Mouse (Mus musculus) lung, adult 2 months (tissue): ENCODE measurements around the gene Zfx. TPM values are rescaled to one million over a fixed set of nuclear protein-coding genes. Genes with fewer than 3 reads are reported as not detected.
A peak's percentile ranks its signal among the peaks of the same experiment; 100 is the strongest.

Source experiments
- DNase-seq: peaks from one replicate; pipeline ENCODE4 v3.0.0; 2022
- H3K4me1 ChIP-seq: fragments of 200-500 bp; 2 replicates; pipeline ENCODE4 v1.6.1; 2011; ENCODE audit warnings: low read length; ENCODE audit not compliant: control insufficient read depth, insufficient read depth
- H3K4me3 ChIP-seq: fragments of 200-500 bp; replicated peaks from 2 replicates; pipeline ENCODE3; 2011; ENCODE audit warnings: low read depth, mild to moderate bottlenecking, control low read depth, low read length; ENCODE audit errors: extremely low read depth
- CTCF ChIP-seq: fragments of 200-500 bp; IDR thresholded peaks from 2 replicates; pipeline ENCODE4 v1.5.1; 2011; ENCODE audit warnings: mild to moderate bottlenecking, low read length, control low read depth; ENCODE audit not compliant: insufficient read depth
- POLR2A ChIP-seq: fragments of 200-500 bp; IDR thresholded peaks from 2 replicates; pipeline ENCODE4 v1.6.1; 2011; ENCODE audit warnings: low read depth, mild to moderate bottlenecking, control low read depth, low read length, borderline replicate concordance; ENCODE audit errors: extremely low read depth
- WGBS: fragments of 180-500 bp; shearing (Covaris S2); methylation state at CpG from one replicate; pipeline ENCODE4 v1.1.7; 2018; 5-methylcytosine and 5-hydroxymethylcytosine counted together
- polyA plus RNA-seq: library from polyadenylated mRNA; depleted of rRNA; stranded (reverse); fragments of >200 nt; gene quantifications from 2 replicates; pipeline ENCODE4 v1.2.3, GENCODE M21; 2012; rRNA removed

Zfx gene
- polyA plus RNA-seq, 1 experiment, result 7.2 TPM

DNA sequence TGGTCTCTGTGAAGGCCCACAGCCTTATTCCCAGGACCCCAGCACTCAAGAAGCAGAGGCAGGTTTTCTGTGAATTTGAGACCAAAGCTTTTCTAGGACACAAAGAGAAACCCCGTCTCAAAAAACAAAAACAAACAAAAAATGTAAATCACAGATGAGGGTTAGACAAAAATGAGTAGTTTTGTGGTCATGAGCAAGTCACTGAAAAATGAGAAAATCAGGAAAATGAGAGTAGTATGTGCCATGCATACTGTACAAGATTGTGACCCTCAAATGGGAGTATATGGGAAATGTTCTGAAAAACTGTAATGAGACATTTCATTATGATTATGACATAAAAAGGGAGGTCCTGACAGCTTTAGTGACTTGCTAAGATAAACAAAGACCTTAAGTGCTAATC is 22.9 kb downstream of the Zfx start:
- no peaks in the 10 kb centered on the region for H3K4me1 ChIP-seq
- TF ChIP-seq CTCF (no peak), POLR2A (no peak)
- DNase-seq, result no peak
- WGBS, result 66% methylated on average over 1 of the region's 1 CpGs
- no peak overlapping the region for H3K4me3 ChIP-seq

DNA sequence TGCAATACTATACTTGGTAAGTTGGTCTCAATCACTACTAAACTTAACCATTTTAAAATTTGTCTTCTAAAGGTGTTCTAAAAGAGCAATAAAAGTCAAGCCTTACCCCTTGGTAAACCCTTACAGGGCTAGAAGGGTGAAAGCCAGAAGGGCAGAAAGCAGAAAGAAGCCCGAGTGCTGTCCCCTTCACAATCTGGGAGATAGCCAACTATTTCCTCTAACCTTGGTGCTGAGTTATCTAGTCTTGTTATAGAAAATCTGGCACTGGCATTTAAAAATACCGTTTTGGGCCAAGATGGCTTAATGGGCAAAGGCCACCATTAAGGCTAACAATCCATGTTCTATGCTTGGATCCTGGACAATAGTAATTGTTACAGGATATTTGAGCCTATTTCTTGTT is 32.5 kb downstream of the Zfx start:
- TF ChIP-seq CTCF, result no peak
- no peak for TF ChIP-seq POLR2A
- Histone ChIP-seq H3K4me3 (no peak overlapping the region), H3K4me1 (no peaks in the 10 kb centered on the region; the same call in 1 of the 2 replicates)
- whole genome bisulfite sequencing, result 72% methylated on average over 2 of the region's 2 CpGs
- no peak for DNase-seq

DNA sequence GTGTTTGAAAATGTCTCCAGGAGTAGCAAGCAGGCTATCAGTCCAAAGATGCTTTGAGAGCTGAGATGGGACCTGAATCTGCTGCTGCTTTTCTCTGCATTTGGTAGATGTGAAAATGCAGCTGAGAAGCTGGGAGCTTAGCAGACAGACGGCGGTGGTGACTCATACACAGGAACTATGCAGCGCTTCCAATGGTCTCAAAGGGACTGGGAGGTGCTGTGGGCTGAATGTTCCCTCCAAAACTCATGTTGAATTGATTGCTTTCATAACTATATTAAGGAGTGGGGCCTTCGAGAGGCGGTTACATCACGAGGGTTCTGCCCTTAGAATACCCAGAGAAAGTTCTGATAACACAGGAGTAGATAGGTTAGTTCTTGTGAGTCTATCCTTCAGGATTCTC is 62.3 kb downstream of the Zfx start:
- DNase-seq, result no peak
- no peaks in the 10 kb centered on the region for H3K4me1 ChIP-seq
- no peak overlapping the region for H3K4me3 ChIP-seq
- no peak for TF ChIP-seq CTCF
- 37% methylated on average over 6 of the region's 6 CpGs for WGBS

DNA sequence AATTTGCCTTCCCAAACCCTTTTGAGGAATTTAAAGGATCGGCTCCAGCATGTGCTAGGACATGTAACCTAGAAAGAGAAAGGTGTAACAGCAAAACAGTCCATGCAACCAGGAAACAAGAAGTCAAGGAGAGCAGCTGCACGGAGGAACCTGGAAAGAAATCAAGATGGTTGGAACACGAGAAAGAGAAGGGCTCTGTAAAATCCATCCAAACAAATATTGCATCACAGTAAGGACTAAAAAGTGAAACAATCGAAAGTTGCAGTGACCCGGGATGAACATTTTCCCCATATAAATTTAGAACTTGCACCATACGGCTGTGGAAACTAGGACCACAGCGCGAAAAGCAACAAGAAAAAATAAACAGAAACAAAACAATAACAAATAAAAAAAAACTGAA is 62.8 kb downstream of the Zfx start:
- no peak overlapping the region for H3K4me3 ChIP-seq
- TF ChIP-seq CTCF (no peak), POLR2A (no peak)
- WGBS, result 44% methylated on average over 8 of the region's 8 CpGs
- no peaks in the 10 kb centered on the region for H3K4me1 ChIP-seq
- no peak for DNase-seq

DNA sequence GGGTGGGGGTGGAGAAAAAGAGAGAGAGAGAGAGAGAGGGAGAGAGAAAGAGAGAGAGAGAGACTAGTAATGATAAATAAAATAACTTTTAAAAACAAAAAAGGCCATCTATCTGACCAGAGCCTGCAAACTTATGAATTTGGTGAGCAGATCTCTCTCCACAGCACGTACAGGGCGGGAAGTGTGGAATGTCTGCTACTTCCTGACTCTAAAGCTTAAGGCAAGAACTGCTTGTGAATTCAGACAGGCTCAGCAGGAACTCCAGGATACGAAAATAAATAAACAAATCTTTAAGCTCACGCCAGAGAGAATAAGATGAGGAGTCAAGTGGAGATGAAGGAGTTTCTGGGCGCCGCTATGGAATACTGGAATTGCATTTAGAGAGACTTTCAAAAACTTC is 64.8 kb downstream of the Zfx start:
- DNase-seq, result no peak
- WGBS, result 28% methylated on average over 6 of the region's 6 CpGs
- no peak for TF ChIP-seq CTCF
- TF ChIP-seq POLR2A, result no peak
- Histone ChIP-seq H3K4me1 (no peaks in the 10 kb centered on the region), H3K4me3 (no peak overlapping the region)

DNA sequence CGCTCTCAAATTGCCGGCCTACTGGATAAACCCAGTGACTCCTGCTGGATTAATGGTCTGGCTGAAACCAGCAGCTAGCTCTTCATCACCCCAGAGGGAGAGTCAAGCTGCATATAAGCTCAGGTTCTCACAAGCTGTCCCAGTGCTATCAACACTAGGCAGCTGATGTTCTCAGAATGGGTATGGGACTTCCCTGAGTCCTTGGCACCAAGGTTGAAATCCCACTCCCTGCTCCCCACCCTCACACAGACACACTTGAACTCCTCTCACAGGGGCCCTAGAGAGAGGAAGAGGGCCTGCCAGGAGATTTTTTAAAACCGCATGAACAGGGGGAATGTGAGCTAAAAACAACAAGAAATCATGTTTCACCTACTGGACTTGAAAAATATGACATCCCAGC is 74.5 kb downstream of the Zfx start:
- Histone ChIP-seq H3K4me1 (no peaks in the 10 kb centered on the region), H3K4me3 (no peak overlapping the region)
- TF ChIP-seq CTCF, result no peak
- no peak for TF ChIP-seq POLR2A
- 77% methylated on average over 3 of the region's 3 CpGs for WGBS
- DNase-seq, result no peak

DNA sequence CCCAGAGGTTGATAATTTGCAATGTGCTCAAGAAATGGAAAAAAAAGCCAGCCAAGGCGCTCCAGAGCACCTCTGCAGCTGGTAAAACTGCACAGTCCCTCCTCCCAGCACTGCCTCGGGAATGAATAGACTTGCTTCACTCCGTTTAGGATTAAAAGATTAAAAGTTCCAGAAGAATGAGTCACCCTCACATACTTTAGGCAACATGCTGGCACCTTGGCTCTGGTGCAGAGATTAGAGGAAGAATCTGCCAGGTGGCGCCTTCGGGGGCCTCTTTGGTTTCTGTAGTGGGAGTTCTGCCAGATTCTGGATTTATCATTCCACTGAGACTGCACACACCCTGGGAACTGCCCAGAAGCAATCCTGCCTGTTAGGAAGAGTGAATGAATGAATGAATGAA is 75.5 kb downstream of the Zfx start:
- DNase-seq, result no peak

DNA sequence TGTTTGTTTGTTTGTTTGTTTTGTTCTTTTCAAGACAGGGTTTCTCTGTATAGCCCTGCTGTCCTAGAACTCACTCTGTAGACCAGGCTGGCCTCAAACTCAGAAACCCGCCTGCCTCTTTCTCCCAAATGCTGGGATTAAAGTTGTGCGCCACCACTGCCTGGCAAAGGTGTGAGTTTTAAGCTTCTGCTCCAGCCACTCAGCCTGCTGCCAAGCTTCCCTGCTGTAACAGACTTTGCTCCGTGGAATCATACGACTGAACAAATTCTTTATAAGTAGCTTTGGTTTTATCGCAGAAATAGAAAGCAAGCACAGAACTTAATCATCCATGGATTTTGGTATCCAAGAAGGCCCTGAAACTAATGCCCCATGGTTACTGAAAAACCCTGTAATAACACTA is 76.1 kb downstream of the Zfx start:
- 75% methylated on average over 5 of the region's 5 CpGs for WGBS
- no peak overlapping the region for H3K4me3 ChIP-seq
- no peak for DNase-seq
- TF ChIP-seq POLR2A (no peak), CTCF (no peak)
- no peaks in the 10 kb centered on the region for H3K4me1 ChIP-seq

More for the DNA sequence above, 75.5 kb downstream of the Zfx start:
- H3K4me1 ChIP-seq, result no peaks in the 10 kb centered on the region
- no peak for TF ChIP-seq POLR2A
- TF ChIP-seq CTCF, result no peak
- WGBS, result 44% methylated on average over 5 of the region's 5 CpGs
- no peak overlapping the region for H3K4me3 ChIP-seq

DNA sequence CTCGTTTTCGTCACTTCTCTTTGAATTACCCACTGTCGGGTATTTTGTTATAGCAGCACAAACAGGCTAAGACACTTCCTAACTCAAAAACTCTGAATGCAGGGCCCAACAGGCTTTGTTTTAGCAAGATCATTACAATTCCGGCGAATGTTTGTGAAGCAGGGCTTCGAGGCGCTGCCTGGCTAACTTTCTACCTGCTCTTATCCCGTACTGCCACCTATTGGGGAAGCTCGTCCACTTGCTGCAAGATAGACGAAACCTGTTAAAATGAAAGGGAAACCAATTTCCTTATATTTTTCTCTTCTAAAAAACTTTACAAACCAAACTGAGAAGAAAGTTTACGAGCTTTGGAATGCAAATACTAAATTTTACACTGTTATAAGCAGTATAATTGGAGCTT is 90.6 kb downstream of the Zfx start:
- WGBS, result 38% methylated on average over 11 of the region's 11 CpGs
- Histone ChIP-seq H3K4me3 (no peak overlapping the region), H3K4me1 (no peaks in the 10 kb centered on the region)
- DNase-seq, result peak; percentile 19
- TF ChIP-seq POLR2A (no peak), CTCF (peak; percentile 57)

DNA sequence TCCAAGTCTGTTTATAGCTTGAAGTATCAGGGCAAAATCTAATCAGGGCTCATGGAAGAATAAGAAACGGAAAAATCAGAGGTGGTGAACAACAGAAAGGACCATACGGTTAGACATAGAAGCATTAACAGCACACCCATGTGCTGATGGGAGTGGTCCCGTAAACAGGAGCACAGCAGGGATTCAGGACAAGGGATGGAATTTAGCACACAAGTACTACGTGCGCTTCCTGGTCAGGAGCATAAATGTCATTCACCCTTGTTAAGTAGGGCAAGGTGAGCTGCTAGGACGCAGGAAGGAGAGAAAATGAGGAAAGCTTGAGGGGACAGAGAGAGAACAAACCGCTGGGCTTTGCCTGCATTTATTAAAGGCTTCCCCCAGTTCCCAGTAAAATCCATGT is 93.4 kb downstream of the Zfx start:
- no peaks in the 10 kb centered on the region for H3K4me1 ChIP-seq
- DNase-seq, result no peak
- WGBS, result 75% methylated on average over 7 of the region's 7 CpGs
- TF ChIP-seq POLR2A (no peak), CTCF (no peak)
- H3K4me3 ChIP-seq, result no peak overlapping the region

Other genes starting within 250 kb of the Zfx start
- 0.05 and 0.06 TPM in 2 replicates for gene AU015836, start 155.0 kb downstream of the Zfx start, polyA plus RNA-seq
- gene Eif2s3x, start 89.2 kb upstream of the Zfx start, polyA plus RNA-seq, result 22.1 and 32.8 TPM in 2 replicates
- gene Klhl15, start 110.9 kb upstream of the Zfx start, polyA plus RNA-seq, result 5.6 and 9.1 TPM in 2 replicates
- gene Fam90a1b, start 243.1 kb upstream of the Zfx start, polyA plus RNA-seq, result not detected in 2 replicates
- gene Apoo, start 243.4 kb upstream of the Zfx start, polyA plus RNA-seq, result 3.2 and 6.6 TPM in 2 replicates